Mouse (Mus musculus) frontal cortex, postnatal 25 days (tissue): ENCODE measurements at regions not wholly inside any gene's neighbourhood (a gene's known extent, or its start where the extent isn't known, plus 50 kb on each side); places are given as distances from the start of the nearest gene placed in this dataset.

Experiments used
- DNase-seq, 2 experiments: peaks; one replicate each; pipeline ENCODE4 v3.0.0; 2022; ENCODE audit warnings: low spot score in 2 of 2

DNA sequence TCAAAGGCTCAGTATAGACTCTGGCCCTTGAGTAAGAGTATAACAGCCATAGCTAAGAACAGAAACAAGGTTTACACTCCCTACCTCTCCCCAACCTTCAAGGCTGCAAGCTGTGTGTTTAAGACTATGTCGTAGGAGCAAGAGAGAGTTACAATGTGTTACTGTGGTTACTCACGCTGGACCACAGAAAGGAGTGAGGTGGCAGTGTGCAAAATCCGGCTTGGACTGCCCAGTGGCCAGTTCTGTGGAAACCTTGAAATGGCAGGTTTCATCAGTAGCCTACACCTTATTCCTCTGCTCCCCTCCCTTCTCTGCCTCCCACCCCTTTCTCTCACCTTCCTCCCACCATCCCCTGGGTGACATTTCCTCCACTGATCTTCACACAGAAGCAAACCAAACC lies 114.3 kb upstream of the Ado start:
- DNase-seq, result no peak

DNA sequence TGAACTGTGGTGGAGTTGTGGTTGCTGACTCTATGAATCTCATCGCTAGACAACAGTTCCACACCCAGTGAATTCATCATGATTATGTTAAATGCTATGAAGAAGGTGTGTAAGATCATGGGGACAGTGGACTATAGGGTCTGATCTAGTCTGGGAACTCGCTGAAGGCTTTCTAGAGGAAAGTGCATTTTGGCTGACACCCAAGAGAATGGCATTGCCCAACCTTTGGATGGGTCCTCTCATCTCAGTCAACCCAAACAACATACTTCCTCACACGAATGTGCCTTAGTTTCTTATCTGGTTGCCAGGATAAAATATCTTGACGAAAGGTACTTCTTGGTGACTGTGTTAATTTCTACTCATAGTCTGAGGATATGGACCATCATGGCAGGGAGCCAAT lies 112.9 kb upstream of the Ado start:
- no peak for DNase-seq

DNA sequence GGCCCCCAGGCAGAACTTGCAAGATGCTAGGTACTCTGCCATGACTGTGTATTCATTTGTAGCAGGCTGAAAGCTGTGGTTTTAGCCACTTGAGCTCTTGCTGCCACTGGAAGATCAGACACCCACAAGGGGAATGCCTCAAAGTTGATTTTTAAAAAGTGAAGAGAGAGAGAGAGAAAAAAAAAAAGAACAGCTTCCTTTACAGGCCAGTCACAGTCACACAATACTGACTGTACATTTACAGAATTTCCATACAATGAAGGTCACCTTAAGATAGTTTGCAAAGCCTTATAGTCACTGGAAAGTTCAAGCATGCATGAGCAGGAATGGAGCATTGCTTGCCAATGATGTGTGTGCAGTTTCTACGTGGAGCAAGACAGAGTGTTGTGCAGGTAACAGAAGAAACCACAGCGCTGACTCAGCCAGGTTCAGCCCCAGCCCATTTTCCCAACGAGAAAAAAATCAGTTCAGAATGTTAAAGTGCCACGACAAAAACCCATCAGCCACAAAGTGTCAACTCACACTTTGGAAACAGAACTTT lies 109.3 kb upstream of the Ado start:
- no peak for DNase-seq

DNA sequence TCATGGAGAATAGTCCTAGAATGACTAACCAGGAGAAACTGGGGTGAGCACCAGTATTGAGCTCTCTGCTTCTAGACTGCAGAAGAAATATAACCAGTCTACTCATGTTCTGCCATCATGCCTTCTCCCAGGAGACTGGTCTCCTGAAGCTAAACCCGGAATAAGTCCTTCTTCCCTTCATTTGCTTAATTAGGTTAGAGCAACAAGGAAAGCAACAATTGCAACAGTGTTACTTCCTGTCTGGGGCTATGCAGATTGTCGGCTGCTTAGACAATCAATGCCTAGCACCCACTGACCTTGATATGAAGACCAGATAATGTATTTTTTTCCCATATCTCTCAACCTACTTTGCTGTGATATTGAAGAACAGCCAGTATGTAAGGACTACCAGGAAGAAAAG lies 108.5 kb upstream of the Ado start:
- DNase-seq, result no peak

DNA sequence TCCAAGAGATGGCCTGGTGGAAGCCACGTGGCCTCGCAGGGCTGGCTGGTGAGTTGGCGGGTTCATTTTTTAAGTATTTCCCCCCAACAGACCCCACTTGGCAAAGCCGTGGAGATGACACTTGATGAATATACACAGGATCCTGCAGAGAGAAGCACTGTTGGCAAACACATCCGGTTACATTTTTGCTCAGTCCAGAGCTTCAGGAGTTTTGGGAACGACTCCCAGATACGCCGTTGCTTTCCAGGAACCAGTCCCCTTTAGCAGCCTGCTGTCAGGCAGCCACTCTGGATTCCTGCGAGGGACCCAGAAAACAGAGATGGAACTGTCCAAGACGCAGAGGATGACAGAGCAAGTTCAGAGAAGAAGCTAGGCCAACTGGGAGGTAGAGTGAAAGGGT lies 105.8 kb upstream of the Ado start:
- no peak for DNase-seq

DNA sequence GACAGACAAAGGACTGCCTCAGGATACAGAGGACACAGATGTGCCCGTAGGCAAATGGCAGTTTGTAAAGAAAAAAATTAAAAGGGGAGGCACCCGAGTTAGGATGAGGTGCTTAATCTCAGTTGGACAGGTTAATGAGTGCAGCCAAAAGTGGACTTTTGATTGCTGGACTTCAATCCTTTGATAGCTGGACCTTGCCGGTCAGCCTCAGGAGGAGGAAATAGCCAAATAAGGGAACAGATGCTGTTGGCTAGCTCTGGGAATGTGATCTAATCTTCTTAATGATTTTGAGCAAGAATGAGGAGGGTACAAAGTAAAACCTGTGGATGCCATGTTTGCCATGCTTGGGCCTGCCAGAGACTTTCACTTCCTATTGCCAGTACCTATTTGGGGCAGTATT lies 103.5 kb upstream of the Ado start:
- DNase-seq, result no peak

DNA sequence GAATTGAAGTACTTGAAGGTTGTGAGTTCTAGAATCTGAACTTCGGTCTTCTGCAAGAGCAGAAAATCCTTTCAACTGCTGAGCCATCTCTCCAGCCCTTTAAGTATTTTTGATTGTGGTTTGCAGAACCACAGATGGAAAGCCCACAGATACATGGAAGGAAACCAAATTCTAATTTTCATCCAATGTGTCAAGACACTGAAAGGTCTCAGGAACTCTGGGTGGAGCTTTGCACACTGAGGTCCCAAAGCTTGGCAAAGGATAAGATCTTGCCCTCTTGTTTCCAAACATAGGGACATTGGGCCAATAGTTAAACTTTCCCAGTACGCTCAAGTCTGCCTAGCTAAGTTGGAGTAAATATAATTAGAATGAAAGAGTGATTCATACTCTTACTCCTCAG lies 102.6 kb upstream of the Ado start:
- no peak for DNase-seq

DNA sequence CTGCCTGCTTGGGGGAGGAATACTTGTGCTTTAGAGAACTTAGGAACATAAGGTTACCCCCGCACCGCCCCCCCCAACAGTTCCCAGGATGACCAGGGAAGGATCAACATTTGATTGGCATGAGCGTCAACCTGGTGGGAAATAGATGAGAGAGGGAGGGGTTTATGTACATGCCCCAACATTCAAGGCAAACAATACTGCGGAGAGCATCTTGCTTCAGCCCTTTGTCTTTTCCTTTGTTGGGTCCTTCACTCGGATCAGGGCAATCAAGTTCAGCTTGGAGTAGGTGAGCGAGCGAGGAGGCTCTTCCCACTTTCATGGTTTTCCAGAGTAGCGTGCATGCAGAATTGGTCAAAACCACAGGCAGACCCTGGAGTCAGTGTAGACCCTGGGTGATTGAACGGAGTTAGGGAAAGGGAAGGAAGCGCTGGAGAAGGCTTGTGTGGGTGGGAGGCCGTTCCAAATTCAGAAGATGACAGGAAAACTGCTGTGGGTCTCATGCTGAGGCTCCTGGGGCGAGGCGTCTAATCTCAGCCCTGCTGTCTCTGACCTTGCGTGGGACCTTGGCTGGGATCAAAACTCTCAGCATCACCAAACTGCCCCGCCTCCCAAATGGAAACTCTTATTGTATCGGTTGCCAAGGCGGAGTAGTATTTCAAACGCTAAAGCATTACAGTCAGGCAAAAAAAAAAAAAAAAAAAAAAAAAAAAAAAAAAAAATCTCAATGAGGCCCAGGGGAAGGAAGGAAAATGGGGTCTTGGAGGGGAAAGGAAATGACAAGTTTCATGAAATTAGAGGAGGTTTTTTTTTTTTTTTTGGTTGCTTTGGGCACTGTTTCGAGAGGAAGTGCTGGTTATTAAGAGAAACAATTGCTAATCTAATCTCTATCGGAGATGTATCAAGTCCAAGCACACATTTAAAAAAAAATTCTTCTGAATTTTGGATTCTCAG lies 99.3 kb upstream of the Ado start:
- DNase-seq, result no peak

DNA sequence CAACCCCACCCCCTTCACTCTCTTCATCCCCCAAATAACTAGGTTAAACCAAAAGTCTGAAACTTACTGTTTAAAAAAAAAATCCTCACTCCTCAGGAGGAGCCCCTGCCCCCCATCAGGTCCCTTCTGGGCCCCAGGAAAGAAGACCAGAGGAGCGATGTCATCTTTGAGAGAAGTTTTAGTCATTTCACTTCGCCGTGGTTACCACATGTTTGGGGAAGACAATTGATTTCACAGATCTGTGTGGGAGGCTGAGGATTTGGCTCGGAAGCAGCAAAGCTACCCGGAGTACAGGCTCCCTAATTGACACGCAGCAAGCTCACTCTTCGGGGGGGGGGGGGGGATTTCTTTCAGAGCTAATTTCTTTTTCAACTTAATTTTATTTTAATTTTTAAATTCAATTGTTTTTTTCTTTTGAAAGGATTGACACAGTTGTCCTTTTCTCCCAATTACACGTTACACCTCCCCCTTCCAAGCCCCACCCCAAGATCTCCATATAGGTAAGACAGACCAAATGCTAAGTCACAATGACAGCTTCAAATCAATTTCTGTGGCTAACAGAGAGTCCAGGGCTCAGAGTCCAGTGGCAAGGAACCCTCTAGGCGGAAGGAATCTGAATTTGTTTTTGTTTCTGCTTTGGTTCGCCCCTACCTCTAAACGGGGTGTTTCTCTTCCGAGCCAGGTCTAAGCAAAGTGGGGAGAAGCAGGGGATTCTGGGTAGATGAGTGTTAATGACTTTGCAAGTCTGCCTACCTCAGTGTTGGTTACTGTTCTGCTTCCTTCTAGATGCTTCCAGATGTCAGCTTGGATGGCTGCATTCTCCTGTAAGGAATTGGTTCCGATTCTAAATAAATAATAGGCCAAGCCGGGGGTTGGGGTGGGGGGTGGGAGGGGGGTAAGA lies 98.2 kb upstream of the Ado start:
- DNase-seq, result no peak

DNA sequence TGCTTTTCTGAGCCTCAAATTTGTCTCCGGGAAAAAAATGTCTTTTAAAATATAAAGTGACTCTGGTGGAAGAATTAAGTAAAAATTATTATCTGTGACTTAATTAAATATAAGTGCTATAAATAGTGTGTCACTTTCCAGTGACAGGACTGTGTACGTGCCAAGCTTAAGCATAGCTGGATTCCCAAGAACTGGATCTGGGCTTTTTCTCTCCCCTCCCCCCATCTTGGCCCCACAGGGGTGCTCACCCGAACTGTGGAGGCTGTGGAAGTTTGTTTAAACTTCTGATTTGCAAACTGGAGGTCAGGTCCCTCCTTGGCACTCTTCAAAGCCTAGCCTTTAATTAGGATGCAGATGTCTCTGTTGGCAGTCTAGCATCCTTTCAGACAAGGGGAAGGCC lies 97.1 kb upstream of the Ado start:
- DNase-seq, result no peak

DNA sequence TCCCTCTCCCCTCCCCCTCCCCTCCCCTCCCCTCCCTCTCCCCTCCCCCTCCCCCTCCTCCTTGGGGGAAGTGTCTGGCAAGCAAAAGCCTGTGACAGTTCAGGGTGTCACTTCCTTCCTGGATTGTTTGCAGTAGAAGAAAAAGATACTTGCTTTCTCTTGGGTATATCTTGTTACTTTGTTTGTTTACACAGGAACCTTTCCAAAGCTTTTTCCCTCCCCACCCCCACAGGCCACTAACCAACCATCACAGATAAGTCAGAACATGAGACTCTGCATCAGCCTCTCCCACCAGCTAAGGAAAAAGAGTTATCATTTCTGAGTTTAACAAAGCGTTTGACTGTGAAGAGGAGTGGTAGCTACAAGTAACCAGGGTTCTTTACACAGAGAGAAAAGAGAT lies 95.5 kb upstream of the Ado start:
- no peak for DNase-seq

DNA sequence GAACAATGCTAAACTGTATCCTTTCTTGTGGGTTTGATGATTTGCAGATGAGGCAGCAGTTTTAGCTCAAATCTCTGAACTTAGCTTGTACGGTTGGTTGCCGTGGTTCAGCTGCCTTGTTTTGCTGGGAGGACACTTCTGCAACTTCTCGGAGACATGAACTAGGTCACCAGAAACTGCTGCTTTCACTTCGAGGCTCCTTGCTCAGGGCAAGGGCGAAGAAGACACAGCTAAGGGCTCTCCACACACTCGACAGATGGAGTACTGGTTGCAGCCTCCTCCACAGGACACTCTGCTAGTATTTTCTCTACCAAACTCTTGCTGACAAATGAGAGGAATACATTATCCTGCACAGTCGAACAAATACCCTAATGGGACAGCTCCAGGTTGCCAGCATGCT lies 94.9 kb upstream of the Ado start:
- no peak for DNase-seq

DNA sequence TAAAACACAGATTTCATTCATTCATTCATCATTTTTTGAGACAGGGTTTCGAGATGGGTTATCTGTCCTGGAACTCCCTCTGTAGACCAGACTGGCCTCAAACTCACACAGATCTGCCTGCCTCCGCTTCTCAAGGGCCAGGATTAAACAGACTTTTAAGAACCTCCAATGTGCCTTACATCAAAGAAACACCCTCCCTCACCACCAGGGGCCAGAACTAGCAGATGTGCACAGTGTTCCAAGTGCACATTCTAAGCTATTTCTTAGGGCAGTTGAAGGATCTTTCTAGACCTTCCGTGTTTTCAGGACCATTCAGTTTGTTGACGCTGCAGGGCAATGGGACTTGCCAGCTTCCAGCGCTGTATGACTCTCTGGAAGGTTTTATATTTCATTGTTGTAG lies 88.6 kb upstream of the Ado start:
- DNase-seq, result no peak

DNA sequence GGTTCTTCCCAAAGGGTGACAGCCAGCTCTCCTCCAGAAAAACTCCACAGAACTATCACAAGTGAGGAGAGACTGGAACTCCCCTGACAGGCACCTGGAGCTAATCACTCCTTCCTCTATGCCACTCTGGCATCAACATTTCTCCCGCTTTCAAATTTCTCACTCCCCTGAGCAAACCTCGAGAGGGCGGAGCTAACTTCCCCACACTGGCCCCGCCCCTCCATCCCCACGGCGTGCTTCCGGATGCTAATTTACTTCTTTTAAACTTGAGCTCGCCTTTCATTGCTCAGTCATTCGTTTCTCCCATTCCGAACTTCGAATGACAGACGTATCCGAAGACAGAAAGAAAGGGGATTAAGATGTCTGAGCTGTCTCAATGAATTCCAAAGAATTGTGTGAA lies 87.8 kb upstream of the Ado start:
- no peak for DNase-seq

DNA sequence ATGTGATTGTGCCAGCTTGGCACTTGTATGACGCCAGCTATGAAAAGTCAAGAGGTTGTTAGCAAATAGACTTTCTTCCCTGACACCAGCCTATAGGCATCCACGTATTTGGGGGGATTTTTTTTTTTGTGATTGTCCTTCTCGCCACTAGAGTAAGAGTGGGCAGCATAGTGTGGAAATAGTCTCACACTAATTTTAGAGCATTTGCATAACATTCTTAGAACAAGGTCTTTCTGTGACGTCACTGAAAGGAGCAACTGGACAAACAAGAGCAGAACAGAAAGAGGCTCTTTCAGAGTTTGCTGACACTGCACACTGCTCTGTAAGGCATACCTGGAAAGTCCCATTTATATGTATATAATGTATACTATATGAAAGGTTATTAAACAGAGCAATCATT lies 86.0 kb upstream of the Ado start:
- no peak for DNase-seq

DNA sequence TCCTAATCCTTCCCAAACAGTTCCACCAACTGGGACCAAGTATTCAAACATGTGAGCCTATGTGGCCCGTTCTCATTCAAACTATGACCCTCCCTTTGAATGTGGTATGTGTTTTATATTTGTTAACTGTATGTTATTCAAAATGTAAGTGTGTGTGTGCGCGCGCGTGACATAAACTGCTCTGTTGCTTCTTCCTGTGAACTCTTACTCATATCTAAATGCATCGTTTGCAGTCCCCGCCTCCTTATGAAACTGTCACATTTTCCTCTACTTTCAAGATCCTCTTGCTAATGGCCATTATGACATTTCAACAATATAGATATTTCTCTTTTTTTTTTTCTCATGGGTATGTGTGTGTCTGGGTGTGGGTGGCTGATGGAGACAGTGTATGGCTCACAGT lies 84.3 kb upstream of the Ado start:
- DNase-seq, result no peak

DNA sequence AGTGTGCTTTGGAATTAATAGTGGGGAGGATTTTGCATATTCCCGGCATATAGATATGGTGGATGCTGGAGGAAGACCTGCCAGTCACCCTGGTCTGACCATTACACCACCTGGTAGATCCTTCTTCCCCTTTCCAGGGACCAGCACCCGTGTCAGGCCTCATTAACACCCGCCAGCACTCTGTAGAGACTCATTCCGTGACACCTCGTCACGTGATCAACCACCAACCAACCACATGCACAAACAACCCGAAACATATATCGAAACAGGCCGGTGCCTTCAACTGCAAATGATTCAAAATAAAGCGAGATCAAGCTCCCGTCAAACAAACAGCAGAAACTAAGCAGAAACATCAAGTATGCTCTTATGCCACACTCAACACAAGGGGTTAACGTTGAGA lies 74.6 kb upstream of the Ado start:
- DNase-seq, result no peak

DNA sequence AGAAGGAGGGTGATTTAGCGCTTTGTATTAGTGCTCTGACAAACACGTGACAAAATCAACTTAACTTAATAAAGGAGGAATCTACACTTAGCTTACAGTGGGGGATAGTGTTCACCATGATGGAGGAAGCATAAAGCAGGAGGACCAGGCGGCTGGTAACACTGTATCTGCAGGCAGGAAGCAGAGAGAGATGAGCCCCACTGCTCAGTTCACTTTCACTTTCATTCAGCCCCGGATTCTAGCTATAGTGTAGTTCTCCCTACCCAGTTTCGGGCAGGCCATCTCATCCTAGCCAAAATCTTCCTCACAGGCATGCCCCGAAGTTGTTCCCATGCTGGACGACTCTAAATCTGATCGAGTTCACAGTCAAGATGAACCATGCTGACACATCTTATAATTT lies 71.3 kb upstream of the Ado start:
- DNase-seq, result no peak

DNA sequence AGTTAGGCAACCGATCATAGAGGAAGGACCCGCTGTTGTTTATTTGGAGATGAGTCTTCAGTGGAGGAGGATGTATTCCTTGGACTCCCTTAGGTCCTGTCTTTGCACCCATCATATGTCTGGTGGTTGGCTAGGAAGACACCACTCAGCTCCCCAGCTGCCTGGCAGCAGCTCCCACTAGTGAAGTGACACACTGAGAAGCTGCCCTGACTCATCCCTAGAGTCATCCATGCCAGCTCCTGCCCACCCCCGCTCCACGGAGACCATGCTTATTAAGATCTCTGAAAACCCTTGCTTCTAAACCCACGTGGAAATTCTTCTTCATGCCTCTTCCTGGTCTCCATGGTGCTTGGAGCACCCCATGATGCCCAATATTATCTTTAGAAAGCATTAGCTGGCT lies 69.4 kb upstream of the Ado start:
- no peak for DNase-seq

DNA sequence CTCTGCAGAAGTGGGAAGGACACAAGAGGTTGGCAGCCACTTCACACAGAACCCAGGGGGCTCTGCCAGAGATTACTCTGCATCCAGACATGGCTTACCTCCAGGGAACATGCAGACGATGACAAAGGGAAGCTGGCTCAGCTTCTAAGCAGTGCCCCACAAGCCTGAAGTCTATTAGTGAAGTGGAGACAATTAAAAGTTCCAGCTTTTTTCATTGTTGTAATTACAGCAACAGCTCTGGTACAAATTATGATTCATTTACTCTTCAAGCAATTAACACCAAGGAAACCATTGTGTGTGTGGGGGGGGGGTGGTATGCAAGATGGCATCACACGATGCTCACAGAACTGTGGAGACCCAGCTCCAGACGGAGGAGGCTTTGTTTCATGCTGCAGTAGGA lies 66.3 kb upstream of the Ado start:
- DNase-seq, result no peak

DNA sequence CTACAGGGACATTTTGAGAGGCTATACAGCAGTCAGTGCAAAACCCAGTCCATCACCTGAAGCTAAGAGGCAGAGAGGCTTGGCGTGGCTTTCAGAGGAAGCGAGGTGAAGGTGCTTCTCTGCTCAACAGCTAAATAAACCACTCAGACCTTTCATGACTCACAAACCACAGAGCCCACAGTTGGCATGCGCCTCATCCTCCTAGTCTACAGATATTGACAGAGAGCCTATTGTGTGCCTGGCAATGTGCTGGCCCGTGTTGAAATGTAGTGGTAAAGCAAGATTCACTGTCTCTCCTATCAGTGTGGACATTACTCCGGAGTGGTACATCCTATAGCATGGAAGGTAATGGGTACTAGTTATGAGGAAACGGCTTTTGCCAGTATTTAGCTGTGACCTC lies 61.9 kb upstream of the Ado start:
- no peak for DNase-seq

DNA sequence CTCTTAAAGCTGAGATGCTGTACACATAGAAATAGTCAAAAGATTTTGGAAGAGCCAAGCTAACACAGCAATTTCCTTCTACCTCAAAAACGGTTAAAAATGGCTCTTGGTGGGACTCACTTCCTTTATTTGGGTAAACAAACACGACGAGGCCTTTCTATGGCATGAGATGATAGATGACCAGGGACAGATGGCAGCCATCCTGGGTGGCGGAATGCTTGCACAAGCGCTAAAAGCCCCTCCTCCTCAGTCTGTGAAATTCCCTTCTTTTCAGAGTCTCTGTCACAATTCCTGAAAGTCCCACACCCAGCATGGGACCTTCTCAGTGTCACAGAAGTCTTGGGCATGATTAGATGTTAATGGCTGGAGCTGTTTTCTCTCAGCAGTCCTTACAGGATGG lies 59.3 kb upstream of the Ado start:
- DNase-seq, result no peak
